Mouse (Mus musculus) kidney, adult 9 months (tissue): ENCODE results near the gene Cep19.
A peak's percentile ranks its signal among the peaks of the same experiment; 100 is the strongest.

Source experiments
- DNase-seq: peaks from one replicate; pipeline ENCODE4 v3.0.0; 2022

Gene Cep19

GRCm38 (mm10) chr16:32153976-32154375 is 54.4 kb downstream of the Cep19 start:
- DNase-seq = no peak

GRCm38 (mm10) chr16:32154437-32154836 is 54.8 kb downstream of the Cep19 start:
- peak; percentile 30 for DNase-seq

- DNase-seq = no peak
These were observed 57.1 kb downstream of the Cep19 start for GRCm38 (mm10) chr16:32156719-32157118.

- DNase-seq = peak; percentile 39
These were observed 57.8 kb downstream of the Cep19 start for GRCm38 (mm10) chr16:32157369-32157768.
